Mouse (Mus musculus): Measurements from ENCODE around the gene Tk2.
A peak's percentile ranks its signal among the peaks of the same experiment; 100 is the strongest.
"Not testable (repeated sequence)": the region's sequence is repeated elsewhere in the genome, so short reads cannot be mapped to it uniquely, and the experiment has no call there.

Tk2 gene

DNA sequence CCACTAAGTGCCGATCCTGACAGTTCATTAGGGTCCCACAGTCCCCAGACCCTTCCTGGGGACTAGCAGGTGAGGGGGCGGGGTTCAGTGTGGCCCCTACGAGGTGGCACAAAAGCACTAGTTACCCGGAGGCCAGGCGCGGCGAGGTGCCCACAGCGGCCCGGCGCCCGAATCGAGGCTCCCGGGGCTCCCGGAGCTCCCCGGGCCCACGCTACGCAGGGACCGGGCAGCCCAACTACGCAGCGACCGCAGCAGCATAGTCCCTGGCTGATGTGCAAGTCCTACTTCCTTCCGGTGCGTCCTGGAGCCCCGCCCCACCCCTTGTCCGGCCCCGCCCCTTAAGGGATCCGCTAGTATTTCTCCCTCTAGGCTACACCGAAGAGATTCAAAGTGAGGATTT is at the start of gene Tk2:
Gene Tk2, minus strand, starts transcription at position 283 of the 400 bp plus-strand sequence.
- peak; percentile 71 to 85 for DNase-seq

- DNase-seq = no peak
Measured at GRCm38 (mm10) chr8:104294396-104294795, 46.0 kb upstream of the Tk2 start.

DNA sequence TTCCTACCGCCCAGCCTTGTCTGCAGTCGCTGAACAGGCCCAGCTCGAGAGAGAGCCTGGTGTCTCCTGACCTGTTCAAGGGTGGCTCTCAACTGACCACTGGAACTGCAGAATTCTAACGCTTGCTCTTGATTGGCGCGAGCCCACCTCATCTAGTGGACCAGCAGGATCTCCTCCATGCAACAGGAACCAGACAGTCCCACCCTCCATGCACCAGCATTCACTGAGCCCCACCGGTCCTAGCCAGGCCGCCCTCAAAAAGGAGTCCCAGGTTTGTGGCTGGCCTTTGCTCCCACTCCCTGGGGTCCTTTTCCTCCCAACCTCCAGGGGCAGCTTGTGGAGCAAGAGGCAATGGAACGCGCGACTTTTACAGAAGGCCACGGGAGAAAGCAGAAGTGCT is 44.7 kb upstream of the Tk2 start, which contains the start of gene Cmtm2a:
Gene Cmtm2a, minus strand, starts transcription at position 101 of the 400 bp plus-strand sequence.
- DNase-seq = not testable (repeated sequence)

- no peak for DNase-seq
Measured at GRCm38 (mm10) chr8:104268937-104269440, 20.6 kb upstream of the Tk2 start.

- DNase-seq = no peak
Measured at GRCm38 (mm10) chr8:104268368-104268767, 20.0 kb upstream of the Tk2 start.

DNA sequence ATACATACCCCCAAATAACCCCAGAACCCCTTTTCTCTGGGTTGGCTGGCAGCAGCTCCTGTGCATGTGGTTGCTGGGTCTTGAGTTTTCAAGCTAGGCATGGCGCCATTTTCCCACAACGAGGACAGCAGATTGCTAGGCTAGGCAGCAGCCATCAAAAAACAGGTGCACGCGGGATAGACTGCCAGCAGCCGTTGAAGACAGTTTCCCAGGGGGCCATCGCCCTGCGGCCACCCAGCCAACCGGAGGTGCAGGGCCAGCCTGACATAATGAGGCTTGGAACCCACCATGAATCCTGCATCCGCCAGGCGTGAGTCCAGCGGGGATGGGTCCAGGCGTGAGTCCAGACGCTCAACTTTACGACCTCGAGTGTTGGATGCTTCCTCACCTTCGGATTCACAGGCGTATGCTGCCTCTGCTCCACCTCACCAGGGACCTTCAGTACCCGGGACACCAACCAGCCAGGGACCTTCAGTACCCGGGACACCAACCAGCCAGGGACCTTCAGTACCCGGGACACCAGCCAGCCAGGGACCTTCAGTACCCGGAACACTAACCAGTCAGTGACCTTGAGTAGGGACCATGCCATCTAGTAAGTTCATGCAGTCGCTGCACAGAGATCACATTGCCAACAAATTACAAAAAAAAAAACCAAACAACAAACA is 16.0 kb upstream of the Tk2 start:
- DNase-seq = peak in 1 of 2 experiments; percentile 9

DNA sequence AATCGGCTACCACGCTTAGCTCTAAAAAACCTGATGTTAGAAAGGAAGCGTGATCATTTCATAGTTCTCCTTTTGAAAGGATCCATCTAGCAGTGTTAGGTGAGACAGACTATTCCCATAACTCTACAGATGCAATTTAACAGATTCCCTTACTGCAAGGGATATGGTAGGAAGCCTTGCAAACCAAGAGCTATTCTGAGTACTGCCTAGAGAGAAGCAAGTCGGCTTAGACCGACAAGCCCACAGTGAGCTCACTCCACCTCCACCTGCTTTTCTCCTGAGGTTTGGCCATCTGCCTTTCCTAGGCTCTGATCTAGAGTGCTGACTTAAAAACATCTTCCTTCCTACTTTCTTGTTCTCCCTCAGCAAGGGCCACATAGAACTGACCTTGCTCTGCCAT is 13.4 kb upstream of the Tk2 start:
- DNase-seq = not testable (repeated sequence)

DNA sequence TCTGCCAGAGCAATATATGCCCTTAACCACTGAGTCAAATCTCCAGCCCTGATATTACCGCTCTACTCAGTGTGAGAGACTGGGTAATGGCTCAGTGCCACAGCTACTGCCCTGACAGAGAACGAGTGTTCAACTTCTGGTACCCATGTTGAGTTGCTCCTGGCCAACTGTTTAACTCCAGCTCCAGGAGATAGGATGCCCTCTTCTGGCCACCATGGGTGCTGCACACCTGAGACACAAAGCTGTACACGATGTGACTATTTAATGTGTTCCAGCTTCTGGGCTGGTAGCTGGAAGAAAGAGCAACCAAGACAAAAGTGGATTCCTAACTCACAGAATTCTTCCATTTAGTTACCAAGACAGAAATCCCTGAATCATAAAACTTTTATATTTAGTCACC is 4.7 kb upstream of the Tk2 start:
- DNase-seq = peak in 1 of 2 experiments; percentile 18

DNA sequence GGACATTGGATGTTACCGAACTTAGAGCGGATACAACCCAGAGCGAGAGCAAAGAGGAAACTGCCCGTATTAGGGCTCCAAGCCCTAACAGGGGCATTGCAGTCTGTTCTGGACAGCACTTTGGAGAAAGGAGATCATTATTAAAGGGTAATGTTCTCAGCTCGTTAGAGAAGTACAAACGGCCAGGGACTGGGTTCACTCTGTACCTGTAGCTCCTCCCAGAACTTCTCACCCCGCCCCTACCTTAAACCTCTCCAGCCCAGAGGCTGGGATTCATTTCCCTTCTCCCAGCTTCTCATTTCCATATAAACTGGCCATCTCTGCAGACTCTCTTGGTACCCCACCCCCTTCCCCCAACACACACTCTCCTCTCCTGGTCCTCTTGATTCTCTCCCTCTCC is 3.1 kb upstream of the Tk2 start:
- no peak for DNase-seq

DNA sequence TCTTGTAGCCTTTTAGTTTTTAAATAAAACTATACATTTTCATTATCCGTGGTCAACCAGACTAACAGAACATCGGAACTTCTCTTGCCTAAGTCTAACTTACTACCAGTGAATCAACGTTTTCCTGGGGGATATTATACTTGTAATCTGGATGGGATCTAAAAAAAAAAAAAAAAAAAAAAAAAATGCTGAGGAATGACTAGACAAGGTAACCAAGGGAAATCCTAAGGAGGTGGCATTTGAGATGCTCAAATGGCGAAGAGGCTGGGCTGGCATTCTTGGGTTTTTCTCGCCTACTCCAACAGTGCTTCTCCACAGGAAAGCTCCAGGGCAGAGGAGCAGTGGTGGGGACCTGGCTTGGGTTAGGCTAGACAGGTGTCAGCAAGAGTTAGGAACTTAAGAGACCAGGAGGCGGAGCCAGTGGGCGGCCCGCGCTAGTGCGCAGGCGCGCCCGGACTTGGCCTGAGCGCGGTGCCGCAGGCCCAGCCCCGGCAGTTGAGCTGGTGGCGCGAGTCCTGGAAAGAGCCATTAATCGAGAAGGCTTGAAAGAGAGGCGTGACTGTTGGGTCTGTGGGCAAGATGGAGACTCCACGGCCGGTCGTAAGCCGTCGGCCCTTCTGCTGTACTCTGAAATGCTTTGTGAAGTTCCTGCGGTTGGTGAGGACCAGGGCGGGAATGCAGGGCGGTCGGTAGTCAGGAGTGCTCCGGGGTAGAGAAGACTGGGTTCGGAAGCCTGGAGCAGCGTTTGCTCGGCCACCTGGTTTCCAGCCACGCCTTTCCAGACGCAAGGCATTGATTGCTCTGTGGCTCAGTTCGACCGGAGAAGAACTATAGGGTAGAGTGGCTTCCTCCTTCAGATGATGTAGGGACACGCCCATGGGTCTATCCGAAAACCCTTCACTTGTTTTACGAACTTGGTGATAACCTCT is 2.3 kb upstream of the Tk2 start, which contains the start of gene Cklf:
Gene Cklf, plus strand, starts transcription at position 423 of the 929 bp plus-strand sequence.
- peak; percentile 79 to 88 for DNase-seq

DNA sequence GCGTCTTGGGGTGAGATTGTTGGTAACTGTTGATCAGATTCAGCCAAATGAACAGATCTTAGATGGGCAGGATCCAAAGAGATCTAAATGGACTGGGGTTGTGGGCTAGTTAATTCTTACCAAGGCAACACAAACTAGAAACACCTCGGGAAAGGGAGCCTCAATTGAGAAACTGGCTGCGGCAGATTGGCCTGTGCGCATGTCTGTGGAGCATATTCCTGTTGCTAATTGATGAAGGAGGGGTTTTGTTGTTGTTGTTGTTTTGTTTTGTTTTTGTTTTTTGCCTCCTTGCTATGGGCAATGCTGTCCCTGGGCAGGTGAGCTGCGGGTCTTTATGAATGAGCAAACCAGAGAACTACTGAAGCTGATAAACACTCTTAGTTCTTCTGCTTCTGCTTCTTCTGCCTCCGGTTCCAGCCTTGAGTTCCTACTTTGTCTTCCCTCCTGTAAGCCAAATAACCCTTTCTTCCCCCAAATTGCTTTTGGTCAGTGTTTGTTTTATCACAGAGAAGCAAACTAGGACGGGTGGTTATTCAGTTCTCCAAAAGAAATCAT is 1.2 kb upstream of the Tk2 start:
- no peak for DNase-seq

GRCm38 (mm10) chr8:104247908-104248275 is 466 bp downstream of the Tk2 start:
- DNase-seq = peak; percentile 49 to 58

DNA sequence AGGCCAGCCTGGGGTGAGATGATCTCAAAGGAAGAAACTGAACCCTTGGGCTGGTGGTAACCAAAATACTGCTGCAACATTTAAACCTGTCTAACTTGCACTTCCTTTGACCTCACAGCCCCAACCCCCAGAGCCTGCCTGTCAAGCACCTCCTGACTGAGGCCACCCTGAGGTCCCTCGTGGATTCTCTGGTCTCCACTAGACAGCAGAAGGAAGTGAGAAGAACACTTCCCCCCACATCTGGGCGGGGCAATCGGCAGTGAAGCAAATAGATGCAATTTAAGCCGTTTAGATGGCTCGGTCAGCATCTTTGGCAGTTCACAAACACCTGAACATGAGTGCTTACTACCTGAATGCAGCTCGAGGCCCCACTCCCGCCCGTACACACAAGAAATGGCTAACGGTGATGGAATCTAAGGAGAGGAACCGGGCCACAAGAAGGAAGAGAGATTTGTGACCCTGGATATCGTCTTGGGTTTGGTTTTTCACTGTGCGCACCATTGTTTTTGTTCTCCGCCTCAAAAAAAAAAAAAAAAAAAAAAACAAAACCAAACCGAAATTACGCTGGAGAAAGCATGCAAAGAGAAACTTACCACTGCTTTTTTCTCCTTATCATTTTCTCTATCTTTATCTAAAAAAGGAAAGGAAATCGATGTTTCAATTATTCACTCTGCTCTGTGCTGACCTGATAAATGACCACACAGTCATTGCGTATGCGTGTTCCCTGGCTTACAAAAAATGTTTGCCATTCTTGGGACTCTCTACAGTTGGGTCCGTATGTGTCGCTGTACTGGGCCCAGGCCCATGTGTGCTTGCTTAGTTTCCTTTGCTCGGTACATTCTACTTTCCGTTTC is 1.1 kb downstream of the Tk2 start:
- DNase-seq = no peak

GRCm38 (mm10) chr8:104246621-104247020 is 1.7 kb downstream of the Tk2 start:
- no peak for DNase-seq

DNA sequence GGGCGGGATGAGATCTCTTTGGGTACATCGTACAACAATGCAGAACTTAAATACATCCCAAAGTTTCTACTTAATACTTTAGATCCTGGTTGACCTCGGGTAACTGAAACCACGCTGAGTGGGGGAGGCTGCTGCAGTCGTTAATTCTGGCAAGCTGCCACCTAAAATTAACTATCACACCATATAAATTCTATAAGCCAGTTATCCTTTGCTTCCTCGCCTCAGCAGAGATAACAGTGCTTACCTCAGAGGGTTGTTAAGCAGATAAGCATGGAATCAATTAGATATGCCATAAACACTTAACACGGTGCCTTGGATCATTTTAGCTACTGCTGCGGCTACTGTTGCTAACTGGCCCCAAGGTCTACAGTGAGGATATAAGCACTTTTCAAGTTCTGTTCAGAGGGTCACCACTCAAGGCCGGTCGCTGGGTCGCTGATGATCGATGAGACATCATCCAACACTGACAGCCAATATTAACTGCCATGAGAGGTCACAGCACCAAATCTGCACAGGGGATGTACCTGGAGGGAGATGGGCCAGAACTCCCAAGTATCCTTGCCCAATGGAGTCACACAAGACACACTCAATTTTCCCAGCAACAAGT is 6.2 kb downstream of the Tk2 start:
- no peak for DNase-seq

GRCm38 (mm10) chr8:104239418-104239861 is 8.9 kb downstream of the Tk2 start:
- DNase-seq = no peak

DNA sequence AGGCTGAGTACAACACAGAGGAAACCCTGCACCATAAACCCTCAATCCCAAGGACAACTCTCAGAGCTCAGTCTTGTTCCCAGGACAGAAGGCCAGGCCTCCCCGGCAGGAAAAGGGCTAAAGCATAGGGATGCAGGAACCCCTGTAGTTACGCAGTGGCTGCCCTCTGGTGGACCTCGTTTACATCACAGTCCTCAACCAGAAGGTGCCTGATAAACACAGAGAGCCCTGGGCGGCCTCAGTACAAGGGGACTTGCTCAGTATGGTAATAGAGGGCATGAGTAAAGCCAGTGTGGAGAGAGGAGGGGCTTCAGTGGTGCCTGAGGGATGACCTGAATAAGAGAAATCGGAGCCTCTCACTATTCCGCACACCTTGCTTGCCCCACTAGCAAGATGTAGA is 13.8 kb downstream of the Tk2 start:
- no peak for DNase-seq

GRCm38 (mm10) chr8:104232919-104233318 is 15.4 kb downstream of the Tk2 start:
- DNase-seq = no peak

GRCm38 (mm10) chr8:104232039-104232438 is 16.3 kb downstream of the Tk2 start:
- DNase-seq = no peak

DNA sequence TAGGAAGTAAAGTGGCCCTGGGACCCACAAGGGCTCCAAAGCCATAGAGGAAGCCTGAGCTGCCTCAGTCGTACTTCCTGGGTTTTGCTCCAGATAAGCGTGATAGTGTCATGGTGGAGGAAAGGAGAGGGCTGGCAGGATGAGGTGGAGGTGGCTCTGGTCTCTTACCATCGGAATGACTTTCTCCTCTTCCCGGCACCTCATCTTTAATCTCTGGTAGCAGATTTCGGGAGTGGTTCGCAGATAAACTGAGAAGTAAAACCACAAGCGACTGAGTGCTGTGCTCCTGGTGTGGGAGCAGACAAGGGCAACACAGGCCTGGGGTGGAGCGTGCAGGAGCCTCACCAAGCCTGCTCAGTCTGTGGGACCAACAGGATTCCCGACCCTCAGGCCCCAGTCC is 18.0 kb downstream of the Tk2 start:
- no peak for DNase-seq

DNA sequence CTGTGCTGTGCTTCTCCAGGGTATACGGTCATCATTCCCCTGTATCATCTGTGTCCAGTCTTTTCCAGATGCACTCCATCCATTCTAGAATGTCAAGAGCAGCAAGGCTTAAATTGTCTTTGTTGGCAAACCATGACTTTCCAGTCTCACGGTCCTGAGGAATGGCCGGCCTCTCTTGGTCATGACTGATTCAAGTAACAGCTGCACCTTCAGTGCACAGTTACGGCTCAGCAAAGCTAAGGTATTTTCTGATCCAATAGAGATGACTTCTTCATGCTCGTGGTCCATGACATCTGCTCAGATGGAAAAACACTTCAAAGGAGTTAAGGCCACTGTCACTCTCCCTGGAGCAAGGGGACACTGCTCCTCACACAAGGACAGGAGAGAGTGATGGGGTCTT is 21.3 kb downstream of the Tk2 start:
- no peak for DNase-seq

GRCm38 (mm10) chr8:104219806-104220205 is 28.6 kb downstream of the Tk2 start:
- DNase-seq = peak; percentile 74 to 82

Measured in cerebellum, postnatal 25 days (tissue).